Mouse (Mus musculus) heart, adult 8-10 months (tissue): ENCODE results near the gene Gpd1. TPM values are rescaled to one million over a fixed set of nuclear protein-coding genes. Genes with fewer than 3 reads are reported as not detected.
A peak's percentile ranks its signal among the peaks of the same experiment; 100 is the strongest.
"Not testable (repeated sequence)": the region's sequence is repeated elsewhere in the genome, so short reads cannot be mapped to it uniquely, and the experiment has no call there.

Experiments used
- DNase-seq: peaks from one replicate; pipeline ENCODE4 v3.0.0; 2022; ENCODE audit warnings: low spot score
- total RNA-seq, 4 experiments: library from RNA; stranded (reverse); gene quantifications; 2 replicates each; pipeline ENCODE4 v1.2.4; 2022

Gpd1 gene
- total RNA-seq, 4 experiments from 2014 or later, result 38.6 to 59.0 (median 49.5) TPM

GRCm38 (mm10) chr15:99771601-99772276, 54.4 kb downstream of the Gpd1 start:
- DNase-seq, result peak; percentile 28

GRCm38 (mm10) chr15:99772277-99772880, 55.1 kb downstream of the Gpd1 start:
- peak; percentile 87 for DNase-seq

GRCm38 (mm10) chr15:99772881-99772924, 55.4 kb downstream of the Gpd1 start, which contains the start of gene Cers5:
Gene Cers5 (minus strand): TSS chr15:99772885.
- not testable (repeated sequence) for DNase-seq

GRCm38 (mm10) chr15:99772925-99773324, 55.6 kb downstream of the Gpd1 start:
- no peak for DNase-seq

Other genes starting within 250 kb of the Gpd1 start
- gene Bcdin3d, start 242.8 kb upstream of the Gpd1 start, total RNA-seq, result 1 to 10 TPM; 3.0 to 3.4 (median 3.3) TPM
- gene Faim2, start 189.3 kb upstream of the Gpd1 start, total RNA-seq, result under 1 TPM in 3 of 4 experiments, not detected in 1; 0.13 to 0.25 (median 0.14) TPM
- not detected for gene Aqp2, start 138.5 kb upstream of the Gpd1 start, total RNA-seq
- under 1 TPM in 3 of 4 experiments, not detected in 1; 0.26 to 0.57 (median 0.37) TPM for gene Aqp5, start 126.7 kb upstream of the Gpd1 start, total RNA-seq
- under 1 TPM in 2 of 4 experiments, not detected in 2; 0.17 to 0.41 TPM for gene Aqp6, start 116.1 kb upstream of the Gpd1 start, total RNA-seq
- gene Racgap1, start 65.9 kb upstream of the Gpd1 start, total RNA-seq, result 1 to 10 TPM in 1 of 4 experiments, under 1 TPM in 3; 0.46 to 1.6 (median 0.99) TPM
- under 1 TPM; 0.14 to 0.56 (median 0.35) TPM for gene Asic1, start 47.1 kb upstream of the Gpd1 start, total RNA-seq
- gene Smarcd1, start 15.4 kb upstream of the Gpd1 start, total RNA-seq, result 10 to 100 TPM; 21.7 to 25.8 (median 24.5) TPM
- 1 to 10 TPM; 2.4 to 3.3 (median 2.9) TPM for gene Gm17349, start 12.0 kb upstream of the Gpd1 start, total RNA-seq
- 100 to 1,000 TPM; 240 to 284 (median 258) TPM for gene Cox14, start 8.1 kb downstream of the Gpd1 start, total RNA-seq
- 10 to 100 TPM; 17.8 to 23.6 (median 18.1) TPM for gene Cers5, start 55.4 kb downstream of the Gpd1 start, total RNA-seq
- gene Lima1, start 157.9 kb downstream of the Gpd1 start, total RNA-seq, result 10 to 100 TPM; 17.6 to 21.7 (median 20.4) TPM
- gene Fam186a, start 249.5 kb downstream of the Gpd1 start, total RNA-seq, result under 1 TPM; 0.08 to 0.50 (median 0.15) TPM